Mouse (Mus musculus) hindbrain, embryonic 14.5 days (tissue): Measurements from ENCODE around the gene Tmem164. TPM values are rescaled to one million over a fixed set of nuclear protein-coding genes. Genes with fewer than 3 reads are reported as not detected.
"Not testable (repeated sequence)": the region's sequence is repeated elsewhere in the genome, so short reads cannot be mapped to it uniquely, and the experiment has no call there.

ENCODE experiments used
- ATAC-seq: fragments of 200-750 bp; cut with Nextera tagmentation; 2 replicates; pipeline ENCODE4 v1.8.0; 2017; ENCODE audit warnings: moderate number of reproducible peaks, mild to moderate bottlenecking, moderate TSS enrichment, moderate library complexity; ENCODE audit not compliant: low FRiP score
- DNase-seq: peaks from one replicate; pipeline ENCODE4 v3.0.0-alpha.2; 2015; ENCODE audit warnings: low spot score
- H3K27ac ChIP-seq: fragments of 300-500 bp; sonication (generic); 2 replicates; pipeline ENCODE4 v1.5.1; 2014; ENCODE audit warnings: mild to moderate bottlenecking, moderate library complexity
- H3K27me3 ChIP-seq: fragments of 300-500 bp; sonication (generic); 2 replicates; pipeline ENCODE4 v1.6.1; 2014; ENCODE audit warnings: mild to moderate bottlenecking, low read length, mixed read lengths; ENCODE audit not compliant: control insufficient read depth, insufficient read depth
- H3K36me3 ChIP-seq: fragments of 300-500 bp; sonication (generic); replicated peaks from 2 replicates; pipeline ENCODE4 v1.6.1; 2014; ENCODE audit not compliant: control insufficient read depth, insufficient read depth
- H3K4me1 ChIP-seq: fragments of 300-500 bp; sonication (generic); replicated peaks from 2 replicates; pipeline ENCODE4 v1.6.1; 2014; ENCODE audit warnings: antibody characterized with exemption, low read length, mixed read lengths; ENCODE audit not compliant: control insufficient read depth, insufficient read depth
- H3K4me2 ChIP-seq: fragments of 300-500 bp; sonication (generic); replicated peaks from 2 replicates; pipeline ENCODE4 v1.6.1; 2014; ENCODE audit warnings: mild to moderate bottlenecking, moderate library complexity
- H3K4me3 ChIP-seq: fragments of 300-500 bp; sonication (generic); replicated peaks from 2 replicates; pipeline ENCODE4 v1.5.1; 2014; ENCODE audit warnings: mild to moderate bottlenecking, low read length
- H3K9ac ChIP-seq: fragments of 300-500 bp; sonication (generic); 2 replicates; pipeline ENCODE4 v1.6.1; 2014
- H3K9me3 ChIP-seq: fragments of 300-500 bp; sonication (generic); 2 replicates; pipeline ENCODE4 v1.6.1; 2016; ENCODE audit warnings: low read length; ENCODE audit not compliant: control insufficient read depth
- WGBS: fragments of 180-500 bp; shearing (Covaris S2); extraction: QIAGEN DNeasy Blood & Tissue Kit; methylation state at CpG from one replicate; pipeline ENCODE4 v1.1.7; 2014; 5-methylcytosine and 5-hydroxymethylcytosine counted together
- polyA plus RNA-seq: library from polyadenylated mRNA; unstranded; fragments of >200 nt; fragmentation: Nextera tagmentation; extraction: Ambion mirVana; gene quantifications from 2 replicates; pipeline ENCODE4 v1.2.1, GENCODE M21; 2014

The Tmem164 gene
- 16.6 and 18.7 TPM in 2 replicates for polyA plus RNA-seq

DNA sequence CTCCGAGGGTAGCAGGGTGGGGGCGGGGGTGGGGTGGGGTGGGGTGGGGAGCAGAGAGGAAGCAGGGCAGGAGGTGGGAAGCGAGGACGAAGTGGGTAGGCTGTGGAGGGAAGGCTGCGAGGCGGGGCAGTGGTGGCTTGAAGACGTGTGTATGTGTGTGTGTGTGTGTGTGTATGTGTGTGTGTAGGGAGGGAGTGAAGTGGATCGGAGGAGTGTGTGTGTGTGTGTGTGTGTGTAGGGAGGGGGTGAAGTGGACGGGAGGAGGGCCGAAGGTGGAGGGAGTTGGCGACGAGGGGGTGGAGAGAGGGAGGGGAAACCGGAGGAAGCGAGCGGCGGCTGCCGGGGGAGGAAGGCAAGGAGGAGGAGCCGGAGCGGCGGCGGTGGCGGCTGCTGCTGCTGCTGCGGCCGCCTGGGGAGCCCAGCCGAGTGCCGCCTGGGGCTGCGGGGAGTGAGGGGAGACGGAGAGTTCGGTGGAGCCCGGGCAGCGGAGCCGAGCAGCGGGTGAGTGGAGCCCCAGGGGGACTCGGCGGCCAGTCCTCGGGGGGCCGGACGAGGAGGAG lies at the start of gene Tmem164:
Gene Tmem164, plus strand, starts transcription at position 351 of the 560 bp plus-strand sequence.
- peak within 1 kb of the TSS; percentile 75 for H3K27ac ChIP-seq
- no peaks in the 10 kb centered on the region for H3K36me3 ChIP-seq
- 25% methylated on average over 18 of the region's 38 CpGs for WGBS
- DNase-seq (peak; percentile 54), ATAC-seq (peak; percentile 87)
- H3K4me3 ChIP-seq: peak within 1 kb of the TSS; percentile 58
- peak within 1 kb of the TSS; percentile 63 for H3K4me2 ChIP-seq
- peak within 1 kb of the TSS; percentile 71 for H3K9ac ChIP-seq
- 0 out of 2 replicates have a peak, but pooled peaks cover 6% of the 10 kb centered on the region for H3K27me3 ChIP-seq
- H3K4me1 ChIP-seq: peaks cover 23% of the 10 kb centered on the region
- H3K9me3 ChIP-seq: no peaks in the 10 kb centered on the region

- ATAC-seq, H3K4me1 ChIP-seq, DNase-seq, H3K27ac ChIP-seq, H3K27me3 ChIP-seq, H3K4me3 ChIP-seq, H3K4me2 ChIP-seq, H3K9me3 ChIP-seq, H3K36me3 ChIP-seq, H3K9ac ChIP-seq: not testable (repeated sequence)
- 33% methylated on average over 17 of the region's 19 CpGs for WGBS
Observed at GRCm38 (mm10) chrX:142632990-142633389, 48.2 kb upstream of the Tmem164 start.

DNA sequence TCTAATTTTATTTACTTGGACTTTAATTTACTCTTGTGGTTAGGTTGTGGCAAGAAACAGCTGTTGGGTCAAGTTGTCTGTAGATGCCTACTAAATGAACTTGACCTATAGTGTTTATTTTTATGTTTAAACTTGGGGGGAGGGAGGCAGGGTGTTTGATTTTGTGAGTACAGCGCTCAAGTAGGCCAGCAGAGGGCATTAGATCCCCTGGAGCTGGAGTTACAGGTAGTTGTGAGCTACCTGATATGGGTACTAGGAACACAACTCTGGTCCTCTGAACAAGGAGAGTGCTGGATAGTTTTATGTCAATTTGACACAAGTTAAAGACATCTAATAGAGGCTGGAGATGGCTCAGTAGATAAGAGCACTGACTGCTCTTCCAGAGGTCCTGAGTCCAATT lies 34.0 kb upstream of the Tmem164 start:
- WGBS: 52% methylated on average over 1 of the region's 1 CpGs
- ATAC-seq: no peak

GRCm38 (mm10) chrX:142650117-142650764 lies 31.0 kb upstream of the Tmem164 start:
- no peak for DNase-seq
- no peak for ATAC-seq
- Histone ChIP-seq H3K4me3 (no peak overlapping the region), H3K9me3 (no peaks in the 10 kb centered on the region), H3K4me2 (no peak overlapping the region), H3K27ac (no peak overlapping the region), H3K27me3 (peaks cover 14% of the 10 kb centered on the region; the same call in 1 of the 2 replicates), H3K4me1 (no peaks in the 10 kb centered on the region), H3K36me3 (no peaks in the 10 kb centered on the region), H3K9ac (no peak overlapping the region)
- 63% methylated on average over 6 of the region's 6 CpGs for WGBS

More for the DNA sequence above, 34.0 kb upstream of the Tmem164 start:
- no peaks in the 10 kb centered on the region for H3K36me3 ChIP-seq
- H3K27me3 ChIP-seq: peaks cover 10% of the 10 kb centered on the region; the same call in 1 of the 2 replicates
- no peak for DNase-seq
- H3K27ac ChIP-seq: no peak overlapping the region
- H3K4me1 ChIP-seq: no peaks in the 10 kb centered on the region
- H3K4me2 ChIP-seq: no peak overlapping the region
- H3K9me3 ChIP-seq: no peaks in the 10 kb centered on the region
- H3K4me3 ChIP-seq: no peak overlapping the region
- no peak overlapping the region for H3K9ac ChIP-seq

DNA sequence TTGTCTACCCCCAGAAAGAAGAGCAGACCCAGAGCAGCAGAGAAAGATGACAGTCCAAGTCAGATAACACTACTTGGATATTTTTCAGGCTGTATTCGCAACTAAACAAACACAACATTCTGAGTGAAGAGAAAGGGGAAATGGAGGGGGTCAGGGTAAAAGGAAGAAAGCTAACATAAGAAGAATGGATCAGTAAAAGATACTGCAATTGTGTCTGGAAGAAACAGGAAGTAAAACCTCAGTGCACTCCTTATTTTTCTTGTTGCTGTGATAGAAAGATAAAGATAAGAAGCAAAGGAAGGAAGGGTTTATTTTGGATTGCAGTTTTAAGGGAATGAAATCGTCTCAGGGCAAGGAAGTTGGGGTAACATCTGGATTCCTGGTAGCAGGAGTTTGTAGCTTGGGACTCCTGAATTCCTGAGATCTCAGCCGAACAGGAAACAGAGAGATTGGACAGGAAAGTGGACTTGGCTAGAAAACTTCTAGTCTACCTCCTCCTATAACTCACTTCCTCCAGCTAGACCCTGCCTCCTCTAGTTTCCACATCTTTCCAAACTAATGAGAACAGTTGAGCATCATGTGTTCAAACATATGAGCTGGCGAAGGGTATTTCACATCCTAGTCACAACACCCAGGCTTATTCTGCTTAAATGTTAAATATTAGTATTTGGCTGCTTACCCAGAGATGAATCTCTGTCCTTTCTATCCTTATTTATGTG lies 16.3 kb upstream of the Tmem164 start:
- ATAC-seq (no peak), DNase-seq (no peak)
- Histone ChIP-seq H3K4me3 (no peak overlapping the region), H3K4me2 (no peak overlapping the region), H3K9me3 (no peaks in the 10 kb centered on the region), H3K4me1 (no peaks in the 10 kb centered on the region), H3K27ac (no peak overlapping the region), H3K27me3 (peaks cover 4% of the 10 kb centered on the region; the same call in 1 of the 2 replicates), H3K36me3 (no peaks in the 10 kb centered on the region), H3K9ac (no peak overlapping the region)
- 82% methylated on average over 4 of the region's 4 CpGs for WGBS

GRCm38 (mm10) chrX:142665423-142665805 lies 15.8 kb upstream of the Tmem164 start:
- no peaks in the 10 kb centered on the region for H3K9me3 ChIP-seq
- no peak overlapping the region for H3K4me3 ChIP-seq
- H3K4me1 ChIP-seq: no peaks in the 10 kb centered on the region
- H3K36me3 ChIP-seq: no peaks in the 10 kb centered on the region
- H3K9ac ChIP-seq: no peak overlapping the region
- ATAC-seq (no peak), DNase-seq (no peak)
- no peak overlapping the region for H3K4me2 ChIP-seq
- peaks cover 4% of the 10 kb centered on the region; the same call in 1 of the 2 replicates for H3K27me3 ChIP-seq
- no peak overlapping the region for H3K27ac ChIP-seq

- DNase-seq (no peak), ATAC-seq (no peak)
- H3K27ac ChIP-seq: no peak overlapping the region
- WGBS: 70% methylated on average over 9 of the region's 9 CpGs
- H3K4me2 ChIP-seq: no peak overlapping the region
- H3K9ac ChIP-seq: no peak overlapping the region
- no peak overlapping the region for H3K4me3 ChIP-seq
- H3K36me3 ChIP-seq: no peaks in the 10 kb centered on the region
- peaks cover 17% of the 10 kb centered on the region; the same call in 1 of the 2 replicates for H3K27me3 ChIP-seq
- no peaks in the 10 kb centered on the region for H3K4me1 ChIP-seq
- H3K9me3 ChIP-seq: no peaks in the 10 kb centered on the region
Observed at GRCm38 (mm10) chrX:142669312-142670091, 11.7 kb upstream of the Tmem164 start.

- Histone ChIP-seq H3K4me2 (no peak overlapping the region), H3K27ac (no peak overlapping the region), H3K4me1 (no peaks in the 10 kb centered on the region), H3K9ac (no peak overlapping the region), H3K36me3 (no peaks in the 10 kb centered on the region), H3K27me3 (peaks cover 17% of the 10 kb centered on the region; the same call in 1 of the 2 replicates), H3K4me3 (no peak overlapping the region), H3K9me3 (no peaks in the 10 kb centered on the region)
- ATAC-seq (no peak), DNase-seq (no peak)
- 59% methylated on average over 3 of the region's 3 CpGs for WGBS
Observed at GRCm38 (mm10) chrX:142670121-142670520, 11.1 kb upstream of the Tmem164 start.

- no peak overlapping the region for H3K9ac ChIP-seq
- ATAC-seq (no peak), DNase-seq (no peak)
- no peak overlapping the region for H3K27ac ChIP-seq
- no peaks in the 10 kb centered on the region for H3K4me1 ChIP-seq
- no peaks in the 10 kb centered on the region for H3K9me3 ChIP-seq
- H3K27me3 ChIP-seq: peaks cover 17% of the 10 kb centered on the region; the same call in 1 of the 2 replicates
- H3K36me3 ChIP-seq: no peaks in the 10 kb centered on the region
- no peak overlapping the region for H3K4me2 ChIP-seq
- 71% methylated on average over 1 of the region's 1 CpGs for WGBS
- no peak overlapping the region for H3K4me3 ChIP-seq
Observed at GRCm38 (mm10) chrX:142671141-142671540, 10.1 kb upstream of the Tmem164 start.
